Mouse (Mus musculus): ENCODE data around the gene Fh1.
A peak's percentile ranks its signal among the peaks of the same experiment; 100 is the strongest.

Gene Fh1

GRCm38 (mm10) chr1:175619814-175620431 lies 5.5 kb downstream of the Fh1 start, which contains the start of gene Kmo:
Kmo (plus strand) TSS chr1:175620381.
- no peak for DNase-seq (ENCODE audit: low spot score)

DNA sequence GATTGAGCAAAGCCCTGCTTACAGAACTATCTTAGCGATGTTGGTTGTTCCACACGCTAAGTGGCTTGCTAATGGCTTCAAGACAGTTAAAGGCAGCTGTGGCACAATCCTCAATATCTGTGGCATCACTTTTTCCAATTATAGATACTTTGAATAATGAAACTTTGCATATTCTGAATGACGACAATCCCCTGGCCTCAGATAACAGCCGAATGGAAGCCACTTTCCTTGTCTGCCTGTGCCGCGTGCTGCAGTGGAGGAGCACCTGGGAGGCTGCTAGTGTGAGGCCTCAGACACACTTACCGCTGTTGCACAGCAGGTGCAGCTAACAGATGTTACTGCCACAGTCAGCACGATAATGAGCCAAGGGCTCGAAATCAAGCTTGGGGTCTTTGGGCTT lies 10.4 kb downstream of the Fh1 start:
- DNase-seq (ENCODE audit: low spot score): no peak

DNA sequence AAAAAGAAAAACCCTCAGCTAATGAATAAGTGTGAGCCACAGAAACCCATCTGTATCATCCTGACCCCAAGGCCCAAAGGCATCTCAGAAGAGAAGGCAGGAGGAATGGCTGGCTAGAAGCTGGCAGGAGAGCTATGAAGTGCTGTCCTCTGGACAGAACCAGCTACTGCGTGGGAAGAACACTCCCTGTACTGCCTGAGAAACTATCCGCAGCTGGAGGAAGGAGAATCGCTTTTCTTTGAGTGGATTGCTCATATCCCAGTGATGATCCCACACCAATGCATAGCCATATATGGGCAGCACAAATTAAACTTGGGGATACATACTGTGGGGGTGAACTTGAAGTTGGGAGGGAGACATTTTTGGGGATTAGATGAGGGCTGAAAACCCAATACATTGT lies 16.7 kb downstream of the Fh1 start:
- no peak for DNase-seq (ENCODE audit: low spot score)

DNA sequence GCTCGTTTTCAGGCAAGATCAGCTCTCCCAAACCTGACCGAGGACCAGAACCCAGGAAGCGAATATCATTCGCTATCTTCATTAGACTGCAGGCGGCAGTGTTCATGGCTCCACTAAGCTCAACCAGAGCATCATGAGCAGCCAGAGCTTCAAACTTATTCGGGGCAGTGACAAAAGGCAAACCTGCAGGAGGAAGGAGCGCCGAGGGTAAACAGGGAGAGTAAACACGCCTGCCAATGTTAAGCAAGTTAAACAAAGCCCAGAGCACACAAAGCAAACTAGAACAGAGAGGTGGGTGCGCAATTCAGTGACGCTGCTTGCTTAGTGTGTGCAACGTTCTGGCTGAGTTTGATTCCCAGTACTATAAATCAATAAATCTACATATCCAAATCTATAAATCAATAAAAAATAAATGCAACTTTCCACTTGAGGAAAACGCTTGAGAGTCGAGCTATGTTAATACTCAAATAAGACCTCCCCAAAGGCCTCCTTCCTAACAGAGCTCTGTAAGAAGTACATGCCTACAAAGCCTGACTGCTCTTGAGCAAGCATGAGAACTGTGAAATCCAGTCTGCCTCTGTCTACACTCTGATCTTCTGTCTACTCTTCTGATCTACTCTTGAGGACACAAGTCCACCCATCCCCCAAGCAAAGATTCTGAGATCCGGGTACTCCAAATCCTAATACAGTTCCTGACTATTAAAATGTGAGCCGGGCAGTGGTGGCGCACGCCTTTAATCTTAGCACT lies 17.4 kb downstream of the Fh1 start:
- DNase-seq (ENCODE audit: low spot score): peak; percentile 15

DNA sequence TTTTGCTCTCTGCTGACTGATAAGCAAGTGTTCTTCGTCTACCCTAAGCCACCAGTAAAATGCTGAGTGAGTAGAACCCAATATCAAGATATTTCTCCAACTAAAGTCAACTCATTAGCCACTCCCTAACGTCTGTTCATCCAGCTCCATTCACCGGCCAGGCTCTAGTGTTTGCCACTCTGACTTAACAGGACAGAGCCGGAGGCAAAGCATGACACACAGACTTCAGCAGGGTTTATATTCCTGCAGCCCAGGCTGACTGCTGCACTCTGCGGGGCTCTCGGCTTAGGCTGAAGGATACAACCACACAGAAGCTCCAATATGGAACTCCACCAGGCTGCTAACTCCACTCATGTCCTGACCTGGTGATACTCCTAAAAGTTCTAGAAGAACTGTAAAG lies 18.1 kb downstream of the Fh1 start:
- no peak for DNase-seq (ENCODE audit: low spot score)

GRCm38 (mm10) chr1:175603390-175603789 lies 22.0 kb downstream of the Fh1 start:
- DNase-seq (ENCODE audit: low spot score): no peak

DNA sequence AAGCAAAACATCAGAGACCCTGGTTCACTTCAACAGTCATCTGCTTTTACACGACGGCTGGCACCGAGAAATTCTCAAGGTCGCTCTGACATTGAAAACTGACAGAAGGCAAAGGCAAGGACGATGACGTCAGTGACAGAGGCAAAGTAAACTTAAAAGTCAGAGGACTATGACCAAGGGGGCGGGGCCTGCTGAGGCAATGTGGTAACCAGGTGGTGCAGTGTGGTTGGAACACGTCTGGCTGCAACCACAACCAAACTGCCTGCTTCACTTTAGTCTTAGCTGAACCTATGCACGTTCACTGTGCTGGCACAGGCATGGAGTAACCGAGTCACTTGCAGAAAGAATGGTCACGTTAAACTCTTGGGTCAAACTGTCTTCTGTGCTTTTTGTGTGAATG lies 23.2 kb downstream of the Fh1 start:
- DNase-seq (ENCODE audit: low spot score): no peak

DNA sequence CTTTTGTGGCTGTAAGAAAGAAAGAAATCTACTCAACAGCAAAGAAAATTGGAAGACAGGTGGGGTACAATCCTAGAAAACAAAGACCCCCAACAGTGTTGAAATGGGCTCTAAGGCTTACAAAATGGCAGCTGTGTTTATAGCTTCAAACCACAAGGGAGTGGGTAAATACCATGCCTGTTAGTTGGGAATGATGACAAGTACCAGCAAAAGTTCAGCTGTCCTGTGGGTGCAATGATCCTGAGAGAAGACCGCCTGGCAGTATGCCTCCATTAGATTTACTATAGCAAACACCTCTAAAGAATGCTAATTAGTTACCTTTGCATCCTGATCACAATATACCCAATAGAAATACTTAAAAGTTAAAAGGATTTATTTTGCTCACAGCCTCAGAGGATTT lies 32.6 kb downstream of the Fh1 start:
- DNase-seq (ENCODE audit: low spot score): no peak

DNA sequence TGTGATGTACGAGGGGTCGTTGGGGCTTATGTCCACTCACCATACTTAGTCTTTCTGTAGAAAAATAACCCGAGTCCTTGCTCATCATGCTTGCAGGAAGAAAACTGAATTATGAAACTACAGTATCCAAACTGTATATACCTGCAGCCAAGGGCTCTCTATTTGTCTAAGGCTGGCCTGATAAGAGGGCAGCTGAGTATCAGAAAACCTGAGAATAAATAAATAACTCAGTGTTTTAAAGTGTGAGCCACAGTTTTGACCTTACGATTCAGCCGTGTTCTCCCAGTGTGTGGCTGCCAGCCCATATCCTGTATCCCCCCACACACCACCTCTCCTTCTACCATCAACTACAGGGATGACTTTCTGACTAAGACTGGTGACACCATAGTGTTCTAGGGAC lies 38.8 kb downstream of the Fh1 start:
- no peak for DNase-seq (ENCODE audit: low spot score)

DNA sequence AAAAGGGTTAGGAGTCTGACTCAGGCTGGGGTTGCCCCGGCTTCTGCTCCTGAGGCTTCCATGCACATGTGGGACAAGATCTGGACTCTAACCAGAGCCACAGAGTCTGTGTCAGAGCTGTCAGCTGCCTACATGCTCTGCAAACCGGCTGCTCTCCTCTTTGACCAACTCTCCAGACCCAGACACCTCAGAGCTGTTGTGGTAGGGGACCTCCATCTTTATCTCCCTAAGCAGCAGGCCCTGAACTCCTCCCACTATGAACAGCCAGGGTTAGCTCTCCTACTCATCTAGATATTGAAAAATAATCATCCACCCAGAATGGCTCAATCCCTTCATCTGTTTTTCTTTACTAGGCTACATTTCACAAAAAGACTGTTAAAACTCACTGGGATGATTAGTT lies 40.2 kb downstream of the Fh1 start:
- no peak for DNase-seq (ENCODE audit: low spot score)

DNA sequence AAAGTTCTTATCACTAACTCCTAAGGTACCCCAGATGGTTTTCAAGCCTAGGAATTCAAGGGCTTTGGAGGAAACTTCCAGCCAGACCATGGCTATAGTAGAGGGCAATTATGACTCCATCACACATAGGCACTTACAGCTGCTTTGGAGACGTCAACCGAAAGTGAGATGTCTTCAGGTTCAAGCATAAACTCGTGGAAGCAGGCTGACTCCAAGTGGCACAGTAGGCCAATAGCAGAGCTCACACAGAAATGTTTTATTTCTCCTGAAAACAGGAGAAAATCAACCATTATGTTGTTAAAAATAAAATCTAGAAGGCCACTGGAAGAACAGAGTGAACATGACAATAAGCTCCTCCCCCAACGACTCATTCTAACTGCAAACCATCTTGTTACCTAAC lies 42.6 kb downstream of the Fh1 start:
- DNase-seq (ENCODE audit: low spot score): no peak

GRCm38 (mm10) chr1:175580346-175580745 lies 45.1 kb downstream of the Fh1 start:
- no peak for DNase-seq (ENCODE audit: low spot score)

DNA sequence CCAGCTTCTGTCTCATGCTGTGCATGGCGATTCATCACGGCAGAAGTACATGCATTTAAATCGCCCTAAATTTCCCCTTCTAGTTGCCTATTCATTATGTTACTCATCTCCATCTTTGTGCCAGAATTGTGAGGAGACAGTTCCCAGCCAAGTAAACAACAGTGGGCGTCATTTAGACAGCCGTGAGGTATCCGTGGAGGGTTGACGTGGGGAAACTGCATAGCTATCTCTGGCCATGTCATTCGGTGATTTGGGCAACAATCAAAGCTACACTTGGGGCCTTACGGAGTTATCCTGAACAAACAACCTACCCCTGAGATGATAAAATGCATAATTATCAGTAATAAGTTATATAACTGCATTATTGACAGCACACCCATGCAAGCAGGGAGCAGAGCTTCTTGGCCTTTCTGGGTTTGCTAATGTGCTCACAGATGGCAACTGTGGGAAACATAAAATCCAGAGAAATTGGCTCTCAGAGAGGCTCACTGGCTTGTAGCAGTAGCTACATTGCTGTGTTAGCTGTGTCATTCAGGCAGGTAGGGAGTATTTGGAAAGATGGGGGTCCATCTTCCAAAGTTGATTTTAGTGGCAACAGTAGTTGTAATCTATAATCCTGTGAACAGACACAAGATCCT lies 45.7 kb downstream of the Fh1 start:
- no peak for DNase-seq (ENCODE audit: low spot score)

DNA sequence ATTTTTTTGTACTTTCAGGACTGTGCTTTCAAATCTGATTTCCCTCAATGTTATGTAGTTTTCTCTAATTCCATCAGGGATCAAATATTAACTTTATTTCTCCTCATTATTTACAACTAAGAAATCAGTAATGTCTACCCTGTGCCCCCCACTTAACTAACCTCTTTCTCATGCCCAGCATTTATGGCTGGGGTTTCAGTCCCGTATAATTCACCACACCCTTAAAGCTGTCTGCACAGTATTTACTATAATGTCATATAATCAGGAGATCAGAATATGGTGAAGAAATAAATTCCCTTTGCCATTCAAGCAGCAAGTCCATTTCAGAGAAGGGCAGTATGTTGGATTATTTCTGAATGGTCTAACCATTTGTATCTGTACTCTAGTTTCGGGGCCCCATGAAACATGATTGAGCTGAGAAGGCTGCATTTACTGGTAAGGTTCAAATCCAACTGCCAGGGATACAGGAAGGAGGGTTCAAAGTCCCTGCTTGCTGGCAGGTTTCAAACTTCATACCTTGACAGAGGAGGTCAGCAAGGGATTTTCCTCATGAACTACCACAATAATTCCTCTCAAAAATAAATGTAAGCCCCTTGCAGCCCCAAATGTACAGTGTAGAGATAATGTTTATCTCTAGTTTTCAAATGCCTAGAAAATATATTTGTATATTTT lies 46.9 kb downstream of the Fh1 start:
- no peak for DNase-seq (ENCODE audit: low spot score)

- no peak for DNase-seq (ENCODE audit: low spot score)
These were observed 51.3 kb downstream of the Fh1 start for GRCm38 (mm10) chr1:175574129-175574528.

DNA sequence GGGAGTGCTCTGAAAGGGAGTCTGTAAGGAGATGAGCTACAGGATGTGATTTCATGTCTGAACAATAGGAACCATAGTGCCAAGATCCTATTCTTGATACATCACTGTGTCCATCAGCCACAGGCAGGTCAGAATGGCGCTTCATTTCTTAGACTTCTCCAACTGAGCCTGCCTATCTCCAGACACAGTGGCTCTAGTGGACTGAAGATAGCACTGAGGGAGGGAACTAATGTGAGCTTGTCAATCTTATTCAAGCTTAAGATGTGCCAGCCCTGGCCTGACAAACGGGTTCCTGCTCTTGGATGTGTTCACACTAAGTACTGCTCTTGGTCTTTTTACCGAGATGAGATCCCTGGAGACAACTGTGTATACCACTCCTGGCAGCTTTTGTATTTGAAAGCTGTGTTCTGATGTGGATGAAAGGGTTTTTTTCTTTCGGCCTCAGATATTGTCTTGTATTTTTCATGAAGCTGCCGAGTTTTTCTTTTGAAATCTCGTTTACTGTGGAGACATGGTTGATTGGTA lies 59.8 kb downstream of the Fh1 start:
- no peak for DNase-seq (ENCODE audit: low spot score)

GRCm38 (mm10) chr1:175564321-175564720 lies 61.1 kb downstream of the Fh1 start:
- DNase-seq (ENCODE audit: low spot score): no peak

GRCm38 (mm10) chr1:175562379-175562778 lies 63.1 kb downstream of the Fh1 start:
- no peak for DNase-seq (ENCODE audit: low spot score)

DNA sequence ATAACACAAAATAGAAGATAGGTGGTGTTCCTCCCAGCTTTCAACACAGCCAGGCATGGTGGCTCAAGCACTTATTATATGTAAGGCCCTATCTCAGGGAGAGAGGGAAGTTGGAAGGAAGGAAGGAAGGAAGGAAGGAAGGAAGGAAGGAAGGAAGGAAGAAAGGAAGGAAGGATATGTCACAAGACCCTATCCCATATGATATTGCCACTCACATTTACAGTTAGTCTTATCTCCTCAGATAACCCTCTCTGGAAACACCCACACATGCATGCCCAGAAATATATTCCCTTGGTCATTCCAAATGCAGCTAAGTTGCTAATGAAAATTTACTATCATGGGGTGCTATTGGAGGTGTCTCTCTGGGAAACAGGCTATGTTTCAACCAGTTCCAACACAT lies 63.6 kb downstream of the Fh1 start:
- DNase-seq (ENCODE audit: low spot score): no peak

DNA sequence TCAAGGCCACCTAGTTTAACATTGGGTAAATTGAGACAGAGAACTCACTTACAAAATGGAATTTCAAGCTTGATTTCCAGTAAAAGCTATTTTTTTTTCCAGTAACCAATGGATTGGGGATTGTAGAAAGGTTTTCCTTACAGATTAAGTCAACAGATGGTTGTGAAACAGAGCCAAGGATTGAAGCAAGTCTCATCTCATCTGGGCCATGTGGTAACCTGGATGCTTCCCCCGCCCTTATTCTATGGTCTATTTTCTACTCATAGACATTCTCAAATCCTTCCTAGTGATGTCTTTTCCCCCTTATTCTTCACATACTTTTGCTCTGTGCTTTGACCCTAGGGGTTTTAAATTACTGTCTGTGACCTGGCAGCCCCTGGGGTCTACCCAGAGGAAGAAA lies 70.8 kb downstream of the Fh1 start:
- no peak for DNase-seq (ENCODE audit: low spot score)

- no peak for DNase-seq (ENCODE audit: low spot score)
These were observed 73.0 kb downstream of the Fh1 start for GRCm38 (mm10) chr1:175552474-175552873.

- no peak for DNase-seq (ENCODE audit: low spot score)
These were observed 74.8 kb downstream of the Fh1 start for GRCm38 (mm10) chr1:175550586-175550985.

Data from lung, postnatal 25 days (tissue).